Mouse (Mus musculus): ENCODE measurements around the gene Pank3. TPM values are rescaled to one million over a fixed set of nuclear protein-coding genes. Genes with fewer than 3 reads are reported as not detected.

Pank3 gene
- total RNA-seq (2012; rRNA removed) (18.2 and 22.7 TPM in 2 replicates), total RNA-seq (2014; rRNA removed) (36.4 and 40.2 TPM in 2 replicates), polyA plus RNA-seq (2012; ENCODE audit: insufficient read length, low read depth) (19.6 and 22.5 TPM in 2 replicates)

GRCm38 (mm10) chr11:35769188-35769745 lies at the start of gene Pank3:
Gene Pank3, plus strand, starts transcription at chr11:35769484.
- H3K4me3 ChIP-seq (replicated peaks in 1 of 3; ENCODE audit: low read depth in 2 of 3, low read length in 2 of 3, poor library complexity in 1 of 3): peak within 1 kb of the TSS; percentile 68 to 100 (median 90)
- peak; percentile 100 for DNase-seq (ENCODE audit: extremely low read depth)
- in situ Hi-C loops (cut with MboI; ENCODE audit: low pct_ligation_motif_present, low pct_unique_long_range_greater_than_20kb, low sequenced_read_pairs): no loop called here
- peaks cover 0 to 9% of the 10 kb centered on the region in 2 experiments for H3K36me3 ChIP-seq (replicated peaks in 1 of 2; ENCODE audit: control insufficient read depth in 1 of 2, insufficient read depth in 1 of 2, low read length in 1 of 2)
- peak within 1 kb of the TSS; percentile 100; the same call in 1 of the 2 replicates for H3K4me2 ChIP-seq (ENCODE audit: insufficient read depth, low read depth, poor library complexity, severe bottlenecking)
- peak within 1 kb of the TSS; percentile 75 for H3K27ac ChIP-seq (ENCODE audit: insufficient read depth, low read depth)
- peaks cover 42% of the 10 kb centered on the region for H3K79me2 ChIP-seq (replicated peaks; ENCODE audit: control insufficient read depth, extremely low read depth, insufficient read depth, poor library complexity, severe bottlenecking)
- dilution Hi-C loops (cut with MboI; ENCODE audit: extremely low pct_ligation_motif_present, extremely low pct_unique_long_range_greater_than_20kb, low sequenced_read_pairs): no loop called here
- TF ChIP-seq IRF4 (IDR thresholded peaks at IDR 0.05; ENCODE audit: low read depth, low read length): peak; percentile 46
- no peak for TF ChIP-seq JUND (conservative IDR thresholded peaks at IDR 0.05; ENCODE audit: low read depth, low read length)
- no peak for TF ChIP-seq MAFK (IDR thresholded peaks at IDR 0.05; ENCODE audit: insufficient replicate concordance, low read length)
- TF ChIP-seq MEF2A (IDR thresholded peaks at IDR 0.05; ENCODE audit: borderline replicate concordance, low read depth, low read length): peak; percentile 83
- no peak for TF ChIP-seq CHD1 (IDR thresholded peaks at IDR 0.05; ENCODE audit: low read depth, low read length)
- TF ChIP-seq CHD2 (IDR thresholded peaks at IDR 0.05; ENCODE audit: low read length): peak; percentile 23; the same call in 1 of the 2 replicates
- TF ChIP-seq BHLHE40 (IDR thresholded peaks at IDR 0.05; ENCODE audit: low read depth, low read length): no peak; the same call in 1 of the 2 replicates
- TF ChIP-seq PAX5 (IDR thresholded peaks at IDR 0.05; ENCODE audit: low read length): no peak
- TF ChIP-seq GABPA (IDR thresholded peaks at IDR 0.05; ENCODE audit: insufficient replicate concordance, low read depth, low read length): peak; percentile 60; the same call in 1 of the 2 replicates
- no peak; the same call in 1 of the 2 replicates for TF ChIP-seq MXI1 (IDR thresholded peaks at IDR 0.05; ENCODE audit: low read depth, low read length)
- TF ChIP-seq ZKSCAN1 (IDR thresholded peaks at IDR 0.05; ENCODE audit: borderline replicate concordance, low read depth, low read length): no peak
- TF ChIP-seq USF2 (conservative IDR thresholded peaks at IDR 0.05; ENCODE audit: low read depth, low read length): peak; percentile 83
- TF ChIP-seq HCFC1 (IDR thresholded peaks at IDR 0.05; ENCODE audit: low read depth, low read length): peak; percentile 96
- no peak for TF ChIP-seq ZNF384 (IDR thresholded peaks at IDR 0.05; ENCODE audit: low read depth, low read length)
- peak; percentile 74 for TF ChIP-seq NRF1 (IDR thresholded peaks at IDR 0.05; ENCODE audit: low read depth, low read length)
- TF ChIP-seq TBP (conservative IDR thresholded peaks at IDR 0.05; ENCODE audit: low read depth, low read length): peak; percentile 93
- TF ChIP-seq CTCF (conservative IDR thresholded peaks at IDR 0.05 in 1 of 2, IDR thresholded peaks at IDR 0.05 in 1 of 2; ENCODE audit: low read depth in 2 of 2, low read length in 2 of 2): peak in 1 of 2 experiments; percentile 44; a peak in 2 of 4 replicates
- peak; percentile 20; the same call in 1 of the 2 replicates for TF ChIP-seq ZMIZ1 (IDR thresholded peaks at IDR 0.05; ENCODE audit: low read depth, low read length)
- peak; percentile 90 for TF ChIP-seq TCF12 (IDR thresholded peaks at IDR 0.05; ENCODE audit: low read depth, low read length)
- TF ChIP-seq MAX (IDR thresholded peaks at IDR 0.05; ENCODE audit: low read length): peak; percentile 84
- peak; percentile 96 for TF ChIP-seq USF1 (IDR thresholded peaks at IDR 0.05; ENCODE audit: low read depth, low read length)
- no peak; the same call in 1 of the 2 replicates for TF ChIP-seq ETS1 (conservative IDR thresholded peaks at IDR 0.05; ENCODE audit: low read depth, low read length)
- no peak; the same call in 1 of the 2 replicates for TF ChIP-seq MYC (IDR thresholded peaks at IDR 0.05; ENCODE audit: low read depth, low read length)
- TF ChIP-seq SMC3 (IDR thresholded peaks at IDR 0.05; ENCODE audit: low read depth, low read length): no peak
- TF ChIP-seq RAD21 (IDR thresholded peaks at IDR 0.05; ENCODE audit: low read depth, low read length): no peak
- TF ChIP-seq EP300 (IDR thresholded peaks at IDR 0.05; ENCODE audit: low read length): no peak; the same call in 1 of the 2 replicates
- no peak for TF ChIP-seq ZC3H11A (IDR thresholded peaks at IDR 0.05; ENCODE audit: low read depth, low read length)
- peak; percentile 95 for TF ChIP-seq ELF1 (IDR thresholded peaks at IDR 0.05; ENCODE audit: low read depth, low read length)
- TF ChIP-seq NELFE (IDR thresholded peaks at IDR 0.05; ENCODE audit: low read depth, low read length): peak; percentile 79
- peak; percentile 82; the same call in 1 of the 2 replicates for TF ChIP-seq MAZ (IDR thresholded peaks at IDR 0.05; ENCODE audit: low read depth, low read length)
- peak; percentile 91 for TF ChIP-seq POLR2A (IDR thresholded peaks at IDR 0.05; ENCODE audit: low read depth, low read length)
- peak; percentile 94; the same call in 1 of the 2 replicates for TF ChIP-seq KAT2A (IDR thresholded peaks at IDR 0.05; ENCODE audit: insufficient replicate concordance, low read length)
- TF ChIP-seq UBTF (IDR thresholded peaks at IDR 0.05; ENCODE audit: low read depth, low read length): no peak
- peak; percentile 94; the same call in 1 of the 2 replicates for TF ChIP-seq E2F4 (IDR thresholded peaks at IDR 0.05; ENCODE audit: insufficient replicate concordance, low read depth, low read length)
- TF ChIP-seq POLR2AphosphoS2 (IDR thresholded peaks at IDR 0.05; ENCODE audit: low read depth, low read length): peak; percentile 34; the same call in 1 of the 2 replicates
- no peak for TF ChIP-seq JUN (IDR thresholded peaks at IDR 0.05; ENCODE audit: insufficient read depth, low read depth, low read length)
- no peak; the same call in 1 of the 2 replicates for TF ChIP-seq SIN3A (IDR thresholded peaks at IDR 0.05; ENCODE audit: low read length)
- TF ChIP-seq RCOR1 (conservative IDR thresholded peaks at IDR 0.05; ENCODE audit: low read depth, low read length): no peak
- H3K4me1 ChIP-seq (ENCODE audit: control insufficient read depth in 1 of 2, insufficient read depth in 2 of 2): peaks cover 3 to 43% of the 10 kb centered on the region in 2 experiments; a peak in 3 of 4 replicates
- H3K27me3 ChIP-seq (replicated peaks): peaks cover 9% of the 10 kb centered on the region
- H3K9me3 ChIP-seq (replicated peaks; ENCODE audit: low read length): no peaks in the 10 kb centered on the region
- peak within 1 kb of the TSS; percentile 93 for H3K9ac ChIP-seq (ENCODE audit: insufficient read depth, low read depth)
